Mouse (Mus musculus) layer of hippocampus, postnatal 25 days (tissue): ENCODE results near the gene Zfp993. TPM values are rescaled to one million over a fixed set of nuclear protein-coding genes. Genes with fewer than 3 reads are reported as not detected.
"Not testable (repeated sequence)": the region's sequence is repeated elsewhere in the genome, so short reads cannot be mapped to it uniquely, and the experiment has no call there.

Experiments
- DNase-seq, 2 experiments: peaks; one replicate each; pipeline ENCODE4 v3.0.0; 2022; ENCODE audit warnings: mixed read lengths in 2 of 2, low spot score in 1 of 2; ENCODE audit errors: extremely low spot score in 1 of 2
- total RNA-seq, 2 experiments: library from RNA; stranded (reverse); gene quantifications; 2 replicates each; pipeline ENCODE4 v1.2.3; 2021

Zfp993 gene
- total RNA-seq = 1 to 10 TPM; 2.5 to 2.7 TPM

DNA sequence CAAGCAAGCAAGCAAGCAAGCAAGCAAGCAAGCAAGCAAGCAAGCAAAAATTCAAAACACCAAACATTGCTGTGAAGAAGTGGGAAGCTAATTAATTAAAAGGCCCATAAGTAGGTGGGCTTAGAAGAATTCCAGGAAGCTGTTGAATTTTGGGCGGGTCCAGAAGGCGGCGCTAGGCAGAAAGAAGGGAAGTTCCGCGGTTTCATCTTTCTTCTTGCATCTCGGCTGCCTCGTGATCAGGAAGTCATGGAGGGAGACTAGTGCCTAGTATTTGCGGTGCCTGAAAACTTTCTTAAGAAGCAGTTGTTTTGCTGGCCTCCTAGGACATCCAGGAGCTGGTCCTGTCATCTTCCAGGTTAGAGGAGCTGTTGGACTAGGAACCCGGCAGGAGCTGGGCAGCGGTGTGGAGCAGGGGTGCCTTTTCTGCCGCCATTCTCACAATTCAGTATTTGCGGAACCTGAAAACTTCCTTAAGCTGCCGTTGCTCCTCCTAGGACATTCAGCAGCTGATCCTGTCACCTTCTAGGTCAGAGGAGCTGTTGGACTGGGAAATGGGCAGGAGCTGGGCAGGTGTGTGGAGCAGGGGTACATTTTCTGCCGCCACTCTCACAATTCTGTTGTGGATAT lies at the start of gene Zfp993:
Gene Zfp993, plus strand, starts transcription at position 188 of the 627 bp plus-strand sequence.
- DNase-seq = not testable (repeated sequence)

GRCm38 (mm10) chr4:146579905-146580873 lies 30.6 kb upstream of the Zfp993 start:
- DNase-seq = not testable (repeated sequence)

DNA sequence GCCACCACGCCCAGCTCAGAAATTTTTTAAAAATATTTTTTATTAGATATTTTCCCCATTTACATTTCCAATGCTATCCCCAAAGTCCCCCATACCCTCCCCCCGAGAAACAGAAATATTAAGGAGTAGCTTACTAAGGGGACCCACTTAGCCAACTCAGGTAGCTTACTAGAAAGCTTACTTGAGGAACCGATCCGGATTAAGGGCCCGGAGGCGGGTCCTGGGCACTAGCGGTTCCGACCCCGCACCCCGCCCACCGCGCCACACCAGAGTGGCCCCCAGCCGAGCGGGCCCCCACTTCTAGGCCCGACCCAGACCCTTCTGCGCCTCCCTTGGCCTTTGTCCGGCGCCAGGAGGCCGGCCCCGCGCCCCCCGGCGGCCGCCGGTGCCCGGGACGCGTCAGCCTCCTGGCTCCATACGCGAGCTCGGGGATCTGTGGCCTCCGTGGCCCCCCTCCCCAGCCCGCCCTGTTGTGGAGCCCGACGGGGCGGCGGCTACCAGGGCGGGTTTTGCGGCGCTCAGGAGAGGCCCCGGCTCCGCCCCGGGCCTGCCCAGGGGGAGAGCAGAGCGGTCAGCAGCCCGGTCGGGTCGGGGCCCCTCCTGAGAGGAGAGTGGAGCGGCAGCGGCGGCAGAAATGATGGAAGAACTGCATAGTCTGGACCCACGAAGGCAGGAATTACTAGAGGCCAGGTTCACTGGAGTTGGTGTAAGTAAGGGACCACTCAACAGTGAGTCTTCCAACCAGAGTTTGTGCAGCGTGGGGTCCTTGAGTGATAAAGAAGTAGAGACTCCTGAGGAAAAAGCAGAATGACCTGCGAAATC lies 7.0 kb upstream of the Zfp993 start:
- not testable (repeated sequence) for DNase-seq

- DNase-seq = not testable (repeated sequence)
Observed at GRCm38 (mm10) chr4:146644367-146644766, 33.6 kb downstream of the Zfp993 start.

DNA sequence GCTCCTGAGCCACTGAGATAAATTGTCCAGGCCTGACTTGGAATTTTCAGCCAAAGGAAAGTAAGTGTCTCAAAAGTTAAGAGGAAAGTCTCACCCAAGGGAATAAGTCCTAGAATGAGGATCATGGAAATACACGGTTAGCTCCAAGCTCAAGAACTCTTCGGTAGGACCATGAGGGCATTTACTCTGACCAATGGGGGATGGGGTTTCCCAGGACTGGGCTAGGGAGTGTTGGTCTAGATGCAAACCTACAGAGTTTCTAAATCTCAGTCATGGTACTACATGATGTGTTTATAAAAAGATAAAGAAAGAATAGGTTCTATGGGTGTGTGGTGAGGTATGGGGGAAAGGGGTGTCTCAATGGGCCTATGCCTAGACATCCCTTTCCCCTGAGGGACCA lies 38.9 kb downstream of the Zfp993 start:
- not testable (repeated sequence) for DNase-seq

- not testable (repeated sequence) for DNase-seq
Observed at GRCm38 (mm10) chr4:146650115-146650514, 39.4 kb downstream of the Zfp993 start.

GRCm38 (mm10) chr4:146650639-146651038 lies 39.9 kb downstream of the Zfp993 start:
- DNase-seq = not testable (repeated sequence)

Other genes with a start within 250 kb of the Zfp993 start
- 1 to 10 TPM; 3.0 to 3.3 TPM for gene Zfp992, start 161.9 kb upstream of the Zfp993 start, total RNA-seq
- 1 to 10 TPM in 1 of 2 experiments, under 1 TPM in 1; 0.12 to 1.0 TPM for gene Zfp981, start 108.9 kb upstream of the Zfp993 start, total RNA-seq